Mouse (Mus musculus): ENCODE results near the gene Ostm1. TPM values are rescaled to one million over a fixed set of nuclear protein-coding genes. Genes with fewer than 3 reads are reported as not detected.

The Ostm1 gene
- polyA plus RNA-seq, 1 experiment from 2014 or later = 13.8 TPM

DNA sequence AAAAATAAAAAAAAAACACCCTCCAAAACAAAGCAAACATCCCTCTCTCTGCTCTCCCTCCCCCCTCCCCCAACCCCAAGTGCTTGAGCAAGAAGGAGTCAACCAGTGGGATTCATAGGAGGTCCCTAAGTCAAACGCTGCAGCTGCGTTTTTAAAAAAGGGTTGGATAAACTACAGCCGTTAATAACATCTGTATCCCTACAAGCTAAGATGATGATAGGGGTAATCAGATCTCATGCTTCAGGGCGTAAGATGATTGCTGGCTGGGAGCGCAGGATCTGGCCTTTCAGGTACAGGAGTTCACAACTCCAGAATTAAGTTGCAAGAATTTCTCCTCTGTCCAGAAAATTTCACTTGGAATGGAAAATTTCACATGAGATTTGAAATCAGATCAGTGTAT, 5.9 kb downstream of the Ostm1 start:
- 1% methylated on average over 5 of the region's 5 CpGs for WGBS
- H3K4me2 ChIP-seq (ENCODE audit: low read depth, low read length) = no peak overlapping the region
- H3K27ac ChIP-seq (replicated peaks; ENCODE audit: low read depth, low read length) = no peak overlapping the region
- ATAC-seq (ENCODE audit: low read depth) (no peak), DNase-seq (ENCODE audit: low spot score) (no peak)
- H3K9ac ChIP-seq (ENCODE audit: low read depth, low read length) = no peak overlapping the region
- peaks cover 98% of the 10 kb centered on the region for H3K27me3 ChIP-seq (replicated peaks; ENCODE audit: control insufficient read depth, insufficient read depth, low read length)
- no peaks in the 10 kb centered on the region for H3K36me3 ChIP-seq (ENCODE audit: control insufficient read depth, insufficient read depth, low read length)
- no peaks in the 10 kb centered on the region for H3K9me3 ChIP-seq (ENCODE audit: control insufficient read depth, low read length)
- H3K4me1 ChIP-seq (ENCODE audit: control insufficient read depth, insufficient read depth, low read length) = no peaks in the 10 kb centered on the region
- H3K4me3 ChIP-seq (ENCODE audit: low read depth, low read length) = no peak overlapping the region

DNA sequence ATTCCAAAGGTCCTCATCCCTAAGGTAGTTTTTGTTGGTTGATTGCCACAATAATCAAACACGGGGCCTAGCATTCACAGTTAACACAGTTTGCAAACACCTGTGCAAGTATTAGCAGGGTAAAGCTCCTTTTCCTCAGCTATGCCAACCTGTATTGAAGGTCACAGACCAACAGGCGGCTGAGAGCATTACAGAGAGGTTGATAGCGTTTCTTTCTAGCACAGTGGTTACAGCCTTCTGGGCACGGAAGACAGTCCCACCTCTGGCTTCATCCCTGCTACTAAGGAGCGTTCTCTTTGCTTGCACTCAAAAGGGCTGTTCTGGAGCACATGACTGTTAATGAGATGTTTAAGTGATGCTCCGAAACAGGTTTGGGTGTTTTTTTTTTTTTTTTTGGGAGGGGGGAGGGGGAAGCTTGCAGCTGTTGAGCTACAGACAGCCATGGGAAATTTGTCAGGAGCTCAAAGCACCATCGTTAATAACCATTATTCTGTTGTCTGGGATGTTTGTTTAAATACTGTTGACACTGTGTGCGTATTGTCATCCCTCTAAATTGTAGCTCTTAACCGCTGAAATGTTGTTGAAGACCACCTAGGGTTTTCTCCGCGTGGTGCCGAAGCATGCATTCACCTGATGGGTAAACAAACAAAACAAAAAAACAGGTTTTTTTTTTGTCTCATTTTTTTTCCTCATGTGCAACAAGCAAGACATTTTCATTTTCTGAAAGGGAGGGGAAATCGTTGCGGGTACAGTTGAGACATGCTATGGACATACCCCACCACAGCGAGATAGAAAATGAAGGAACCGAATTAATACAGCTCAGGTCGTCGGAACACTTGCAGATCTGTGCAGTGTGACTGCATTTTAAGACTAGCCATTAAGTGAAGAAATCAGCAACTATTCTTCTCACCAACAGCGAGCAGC, 6.9 kb downstream of the Ostm1 start:
- ATAC-seq (ENCODE audit: low read depth) = no peak
- 2% methylated on average over 19 of the region's 19 CpGs for WGBS
- DNase-seq (ENCODE audit: low spot score) = no peak

DNA sequence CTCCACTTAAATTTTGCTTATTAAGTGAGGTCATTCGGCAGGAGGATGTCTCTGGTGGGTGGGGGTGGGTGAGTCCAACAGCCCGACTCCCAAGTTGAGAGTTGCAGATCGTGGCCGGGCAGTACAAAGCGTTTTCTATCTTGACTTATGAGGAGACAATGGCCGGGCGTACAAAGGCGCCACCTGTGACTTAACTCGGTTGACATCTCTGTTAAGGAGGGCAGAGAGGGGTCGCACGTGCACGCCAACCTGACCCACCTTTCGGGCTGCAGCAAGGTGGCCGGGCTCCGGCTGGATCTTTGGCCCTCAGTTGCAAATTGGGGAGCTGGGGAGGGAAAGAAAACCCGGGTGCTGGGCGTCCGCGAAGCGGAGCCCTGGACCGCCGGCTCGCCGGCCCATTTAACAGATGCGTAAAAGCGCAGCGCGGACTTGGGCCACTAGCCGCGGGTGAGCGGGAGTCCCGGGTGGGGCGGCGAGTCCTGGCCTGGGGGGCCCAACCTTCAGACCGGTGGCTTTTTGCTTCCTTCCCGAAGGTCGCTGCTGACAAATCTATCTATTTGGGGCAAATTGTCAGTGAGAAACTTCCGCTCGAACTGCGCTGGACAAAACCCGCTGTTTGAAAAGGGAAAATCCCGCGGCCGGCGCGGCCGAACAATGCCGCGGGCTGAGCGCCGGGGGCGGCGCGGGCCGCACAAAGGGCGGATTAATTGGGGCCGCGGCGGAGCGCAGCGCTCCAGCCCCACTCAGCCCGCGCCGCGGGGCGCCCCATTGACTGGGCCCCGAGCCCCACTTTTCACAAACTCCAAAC, 7.8 kb downstream of the Ostm1 start:
- no peaks in the 10 kb centered on the region for H3K36me3 ChIP-seq (ENCODE audit: control insufficient read depth, insufficient read depth, low read length)
- DNase-seq (ENCODE audit: low spot score) (peak; percentile 51), ATAC-seq (ENCODE audit: low read depth) (0 out of 2 replicates have a peak, but pooled peaks have one; percentile 31)
- peak overlapping the region; percentile 30 for H3K4me3 ChIP-seq (ENCODE audit: low read depth, low read length)
- H3K27ac ChIP-seq (replicated peaks; ENCODE audit: low read depth, low read length) = no peak overlapping the region
- H3K4me1 ChIP-seq (ENCODE audit: control insufficient read depth, insufficient read depth, low read length) = no peaks in the 10 kb centered on the region
- no peak overlapping the region for H3K9ac ChIP-seq (ENCODE audit: low read depth, low read length)
- WGBS = under 1% methylated on average over 67 of the region's 67 CpGs
- H3K27me3 ChIP-seq (replicated peaks; ENCODE audit: control insufficient read depth, insufficient read depth, low read length) = peaks cover 95% of the 10 kb centered on the region
- no peaks in the 10 kb centered on the region for H3K9me3 ChIP-seq (ENCODE audit: control insufficient read depth, low read length)
- peak overlapping the region; percentile 50 for H3K4me2 ChIP-seq (ENCODE audit: low read depth, low read length)

More for the DNA sequence above, 6.9 kb downstream of the Ostm1 start:
- H3K9me3 ChIP-seq (ENCODE audit: control insufficient read depth, low read length) = no peaks in the 10 kb centered on the region
- H3K27me3 ChIP-seq (replicated peaks; ENCODE audit: control insufficient read depth, insufficient read depth, low read length) = peaks cover 97% of the 10 kb centered on the region
- H3K4me3 ChIP-seq (ENCODE audit: low read depth, low read length) = no peak overlapping the region
- 0 out of 2 replicates have a peak overlapping the region, but pooled peaks have one; percentile 50 for H3K4me2 ChIP-seq (ENCODE audit: low read depth, low read length)
- H3K9ac ChIP-seq (ENCODE audit: low read depth, low read length) = no peak overlapping the region
- no peaks in the 10 kb centered on the region for H3K36me3 ChIP-seq (ENCODE audit: control insufficient read depth, insufficient read depth, low read length)
- no peaks in the 10 kb centered on the region for H3K4me1 ChIP-seq (ENCODE audit: control insufficient read depth, insufficient read depth, low read length)
- H3K27ac ChIP-seq (replicated peaks; ENCODE audit: low read depth, low read length) = no peak overlapping the region

DNA sequence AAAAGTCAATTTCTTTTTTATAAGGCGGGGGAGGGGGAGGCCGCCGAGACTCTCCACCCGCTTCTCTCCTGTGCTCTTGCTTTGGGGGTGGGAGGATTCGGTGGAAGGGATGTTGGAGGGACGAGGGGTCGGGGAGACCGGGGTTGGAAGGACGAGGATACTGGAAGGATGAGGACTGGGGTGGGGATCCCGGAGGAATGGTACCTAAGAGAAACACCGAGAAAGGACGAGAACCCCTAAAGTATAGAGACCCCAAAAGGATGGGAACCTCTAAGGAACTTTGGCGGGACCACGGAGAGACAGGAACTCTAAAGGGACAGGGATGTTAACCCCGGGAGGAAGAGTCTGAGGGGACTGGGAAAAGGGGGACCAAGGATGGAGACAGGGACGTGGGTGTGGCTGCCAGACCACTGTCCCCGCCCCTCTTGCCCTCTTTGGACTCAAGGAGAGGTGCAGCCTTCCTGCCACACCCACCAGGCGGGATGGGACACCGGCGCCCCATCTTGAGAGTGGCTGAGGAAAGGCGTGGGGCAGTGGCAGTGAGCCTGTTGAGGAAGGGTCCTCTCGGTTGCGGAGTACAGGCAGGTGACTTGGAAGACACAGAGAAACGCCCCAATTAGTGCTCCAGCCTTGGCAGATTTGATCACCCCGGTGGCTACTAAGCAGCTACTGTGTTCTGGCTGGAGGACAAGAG, 8.5 kb downstream of the Ostm1 start:
- no peak for DNase-seq (ENCODE audit: low spot score)

DNA sequence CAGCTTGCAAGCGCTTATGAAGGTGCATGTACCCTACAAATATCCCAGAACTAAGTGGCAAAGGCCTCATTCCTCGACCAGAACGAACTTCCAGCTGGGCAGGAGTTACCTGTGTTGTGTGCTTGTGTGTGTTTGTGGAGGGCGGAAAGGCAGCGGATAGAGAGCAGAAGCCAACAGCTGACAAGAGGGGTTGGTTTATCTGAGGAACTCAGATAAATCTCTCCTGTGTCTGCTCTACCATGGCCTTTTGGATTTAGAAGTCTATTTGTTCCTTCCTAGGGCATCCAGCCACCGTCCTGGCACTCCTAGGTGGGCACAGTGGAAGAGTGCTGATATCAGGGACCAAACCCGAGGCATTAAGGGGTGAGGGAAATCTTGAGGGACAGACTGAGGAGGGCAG, 9.6 kb downstream of the Ostm1 start:
- Histone ChIP-seq H3K9ac (ENCODE audit: low read depth, low read length) (no peak overlapping the region), H3K27ac (replicated peaks; ENCODE audit: low read depth, low read length) (no peak overlapping the region), H3K36me3 (ENCODE audit: control insufficient read depth, insufficient read depth, low read length) (no peaks in the 10 kb centered on the region), H3K4me3 (ENCODE audit: low read depth, low read length) (no peak overlapping the region), H3K27me3 (replicated peaks; ENCODE audit: control insufficient read depth, insufficient read depth, low read length) (peaks cover 92% of the 10 kb centered on the region), H3K4me1 (ENCODE audit: control insufficient read depth, insufficient read depth, low read length) (no peaks in the 10 kb centered on the region), H3K4me2 (ENCODE audit: low read depth, low read length) (no peak overlapping the region), H3K9me3 (ENCODE audit: control insufficient read depth, low read length) (no peaks in the 10 kb centered on the region)
- no peak for DNase-seq (ENCODE audit: low spot score)
- no peak for ATAC-seq (ENCODE audit: low read depth)
- 22% methylated on average over 7 of the region's 7 CpGs for WGBS

More for the DNA sequence above, 8.5 kb downstream of the Ostm1 start:
- H3K9me3 ChIP-seq (ENCODE audit: control insufficient read depth, low read length) = no peaks in the 10 kb centered on the region
- H3K27me3 ChIP-seq (replicated peaks; ENCODE audit: control insufficient read depth, insufficient read depth, low read length) = peaks cover 93% of the 10 kb centered on the region
- 1% methylated on average over 25 of the region's 25 CpGs for WGBS
- H3K4me1 ChIP-seq (ENCODE audit: control insufficient read depth, insufficient read depth, low read length) = no peaks in the 10 kb centered on the region
- no peaks in the 10 kb centered on the region for H3K36me3 ChIP-seq (ENCODE audit: control insufficient read depth, insufficient read depth, low read length)
- H3K9ac ChIP-seq (ENCODE audit: low read depth, low read length) = no peak overlapping the region
- H3K27ac ChIP-seq (replicated peaks; ENCODE audit: low read depth, low read length) = no peak overlapping the region
- no peak for ATAC-seq (ENCODE audit: low read depth)
- H3K4me2 ChIP-seq (ENCODE audit: low read depth, low read length) = peak overlapping the region; percentile 50
- peak overlapping the region; percentile 30 for H3K4me3 ChIP-seq (ENCODE audit: low read depth, low read length)

DNA sequence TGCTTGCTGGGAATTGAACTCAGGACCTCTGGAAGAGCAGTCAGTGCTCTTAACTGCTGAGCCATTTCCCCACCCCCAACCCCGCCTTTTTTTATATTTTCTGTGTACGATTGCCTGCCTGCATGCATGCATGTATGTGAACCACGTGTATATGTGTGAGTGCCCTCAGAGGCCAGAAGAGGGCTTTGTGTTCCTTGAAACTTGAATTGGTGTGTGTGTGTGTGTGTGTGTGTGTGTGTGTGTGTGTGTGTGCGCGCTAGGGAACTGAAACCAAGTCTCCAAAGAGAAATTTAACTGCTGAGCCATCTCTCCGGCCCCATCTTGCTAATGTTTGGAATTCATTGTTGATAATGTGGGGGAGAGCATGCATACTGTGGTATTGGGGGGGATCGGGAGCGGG, 15.0 kb downstream of the Ostm1 start:
- Histone ChIP-seq H3K4me2 (ENCODE audit: low read depth, low read length) (no peak overlapping the region), H3K27ac (replicated peaks; ENCODE audit: low read depth, low read length) (no peak overlapping the region), H3K9ac (ENCODE audit: low read depth, low read length) (no peak overlapping the region), H3K4me3 (ENCODE audit: low read depth, low read length) (no peak overlapping the region), H3K36me3 (ENCODE audit: control insufficient read depth, insufficient read depth, low read length) (no peaks in the 10 kb centered on the region), H3K27me3 (replicated peaks; ENCODE audit: control insufficient read depth, insufficient read depth, low read length) (peaks cover 46% of the 10 kb centered on the region), H3K9me3 (ENCODE audit: control insufficient read depth, low read length) (no peaks in the 10 kb centered on the region), H3K4me1 (ENCODE audit: control insufficient read depth, insufficient read depth, low read length) (no peaks in the 10 kb centered on the region)
- no peak for ATAC-seq (ENCODE audit: low read depth)
- WGBS = 77% methylated on average over 8 of the region's 8 CpGs
- no peak for DNase-seq (ENCODE audit: low spot score)

DNA sequence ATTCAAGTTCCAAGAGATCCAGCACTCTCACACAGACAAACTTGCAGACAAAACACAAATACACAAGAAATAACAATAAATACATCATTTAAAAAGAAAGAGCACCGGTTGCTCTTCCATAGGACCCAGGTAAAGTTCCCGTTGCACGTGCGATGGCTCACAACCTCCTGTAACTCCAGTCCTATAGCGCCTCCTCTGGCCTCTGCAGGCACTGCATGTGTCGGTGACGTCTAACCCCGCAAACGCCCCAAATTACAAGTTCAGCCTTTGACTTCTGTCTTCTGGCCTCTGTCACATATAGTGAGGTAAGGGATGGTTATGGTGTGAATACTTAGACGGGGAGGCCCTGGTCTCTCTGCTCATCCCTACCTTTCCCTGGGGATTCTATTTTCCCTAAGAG, 17.9 kb downstream of the Ostm1 start:
- Histone ChIP-seq H3K4me2 (ENCODE audit: low read depth, low read length) (no peak overlapping the region), H3K4me1 (ENCODE audit: control insufficient read depth, insufficient read depth, low read length) (no peaks in the 10 kb centered on the region), H3K27me3 (replicated peaks; ENCODE audit: control insufficient read depth, insufficient read depth, low read length) (peaks cover 21% of the 10 kb centered on the region; the same call in 1 of the 2 replicates), H3K9me3 (ENCODE audit: control insufficient read depth, low read length) (peaks cover 7% of the 10 kb centered on the region), H3K9ac (ENCODE audit: low read depth, low read length) (no peak overlapping the region), H3K36me3 (ENCODE audit: control insufficient read depth, insufficient read depth, low read length) (no peaks in the 10 kb centered on the region), H3K27ac (replicated peaks; ENCODE audit: low read depth, low read length) (no peak overlapping the region), H3K4me3 (ENCODE audit: low read depth, low read length) (no peak overlapping the region)
- no peak for ATAC-seq (ENCODE audit: low read depth)
- WGBS = 22% methylated on average over 10 of the region's 10 CpGs
- DNase-seq (ENCODE audit: low spot score) = no peak

DNA sequence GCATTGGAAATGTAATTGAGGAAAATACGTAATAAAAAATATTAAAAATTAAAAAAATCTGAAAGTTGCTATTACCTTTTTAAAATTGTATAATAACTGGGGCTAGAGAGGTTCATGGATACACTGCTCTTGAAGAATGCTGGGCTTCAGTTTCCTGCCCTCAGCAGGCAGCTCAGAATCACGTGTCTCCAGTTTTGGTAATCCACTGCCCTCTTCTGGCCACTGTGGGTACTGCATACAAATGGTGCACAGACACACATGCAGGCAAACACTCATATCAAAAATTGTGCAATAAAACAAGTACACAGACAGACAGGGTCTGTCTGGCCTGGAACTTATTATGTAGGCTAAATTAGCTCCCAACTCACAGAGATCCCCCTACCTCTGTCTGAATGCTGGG, 21.3 kb downstream of the Ostm1 start:
- 66% methylated on average over 2 of the region's 2 CpGs for WGBS
- no peak overlapping the region for H3K4me2 ChIP-seq (ENCODE audit: low read depth, low read length)
- no peak overlapping the region for H3K9ac ChIP-seq (ENCODE audit: low read depth, low read length)
- DNase-seq (ENCODE audit: low spot score) (no peak), ATAC-seq (ENCODE audit: low read depth) (no peak)
- H3K4me1 ChIP-seq (ENCODE audit: control insufficient read depth, insufficient read depth, low read length) = no peaks in the 10 kb centered on the region
- no peaks in the 10 kb centered on the region for H3K36me3 ChIP-seq (ENCODE audit: control insufficient read depth, insufficient read depth, low read length)
- H3K4me3 ChIP-seq (ENCODE audit: low read depth, low read length) = no peak overlapping the region
- peaks cover 10% of the 10 kb centered on the region for H3K9me3 ChIP-seq (ENCODE audit: control insufficient read depth, low read length)
- peaks cover 14% of the 10 kb centered on the region; the same call in 1 of the 2 replicates for H3K27me3 ChIP-seq (replicated peaks; ENCODE audit: control insufficient read depth, insufficient read depth, low read length)
- no peak overlapping the region for H3K27ac ChIP-seq (replicated peaks; ENCODE audit: low read depth, low read length)

Measured in embryonic facial prominence, embryonic 14.5 days (tissue).